Mouse (Mus musculus) mature B cell (primary cell): ENCODE measurements around the gene Vrk2.

ENCODE experiments used
- in situ Hi-C: fragments of 300-500 bp; cut with MboI; formaldehyde crosslinking; loops from 2 replicates; pipeline ENCODE4 v1.14.3; 2019

The Vrk2 gene

GRCm38 (mm10) chr11:26593061-26594059, at the start of gene Vrk2, which contains the start of gene Gm6899:
Gene Vrk2 (minus strand): TSS chr11:26593999.
Gene Gm6899 (plus strand): TSS chr11:26593241.
- in situ Hi-C loops: no loop called here

- in situ Hi-C loops: no loop called here
Observed at GRCm38 (mm10) chr11:26642141-26642540, 48.3 kb upstream of the Vrk2 start.

- in situ Hi-C loops: no loop called here
Observed at GRCm38 (mm10) chr11:26640314-26640785, 46.6 kb upstream of the Vrk2 start.

- in situ Hi-C loops: no loop called here
Observed at GRCm38 (mm10) chr11:26636239-26636638, 42.4 kb upstream of the Vrk2 start.

- in situ Hi-C loops: no loop called here
Observed at GRCm38 (mm10) chr11:26622727-26623126, 28.9 kb upstream of the Vrk2 start.

GRCm38 (mm10) chr11:26618475-26619223, 24.9 kb upstream of the Vrk2 start:
- in situ Hi-C loops: no loop called here

GRCm38 (mm10) chr11:26608795-26609194, 15.0 kb upstream of the Vrk2 start:
- in situ Hi-C loops: no loop called here

- in situ Hi-C loops: no loop called here
Observed at GRCm38 (mm10) chr11:26604061-26604655, 10.4 kb upstream of the Vrk2 start.

GRCm38 (mm10) chr11:26601571-26602175, 7.9 kb upstream of the Vrk2 start:
- in situ Hi-C loops: no loop called here

GRCm38 (mm10) chr11:26600692-26601091, 6.9 kb upstream of the Vrk2 start:
- in situ Hi-C loops: no loop called here

- in situ Hi-C loops: no loop called here
Observed at GRCm38 (mm10) chr11:26598876-26599275, 5.1 kb upstream of the Vrk2 start.

- in situ Hi-C loops: no loop called here
Observed at GRCm38 (mm10) chr11:26597761-26598160, 4.0 kb upstream of the Vrk2 start.

GRCm38 (mm10) chr11:26597145-26597544, 3.3 kb upstream of the Vrk2 start:
- in situ Hi-C loops: no loop called here

GRCm38 (mm10) chr11:26596186-26596585, 2.4 kb upstream of the Vrk2 start:
- in situ Hi-C loops: no loop called here

- in situ Hi-C loops: no loop called here
Observed at GRCm38 (mm10) chr11:26594487-26594886, 688 bp upstream of the Vrk2 start.

- in situ Hi-C loops: no loop called here
Observed at GRCm38 (mm10) chr11:26592395-26593053, 1.3 kb downstream of the Vrk2 start.

- in situ Hi-C loops: no loop called here
Observed at GRCm38 (mm10) chr11:26587184-26587524, 6.6 kb downstream of the Vrk2 start.

- in situ Hi-C loops: no loop called here
Observed at GRCm38 (mm10) chr11:26586367-26587183, 7.2 kb downstream of the Vrk2 start.

GRCm38 (mm10) chr11:26585409-26586366, 8.1 kb downstream of the Vrk2 start:
- in situ Hi-C loops: no loop called here
